In the genomic region with DNA sequence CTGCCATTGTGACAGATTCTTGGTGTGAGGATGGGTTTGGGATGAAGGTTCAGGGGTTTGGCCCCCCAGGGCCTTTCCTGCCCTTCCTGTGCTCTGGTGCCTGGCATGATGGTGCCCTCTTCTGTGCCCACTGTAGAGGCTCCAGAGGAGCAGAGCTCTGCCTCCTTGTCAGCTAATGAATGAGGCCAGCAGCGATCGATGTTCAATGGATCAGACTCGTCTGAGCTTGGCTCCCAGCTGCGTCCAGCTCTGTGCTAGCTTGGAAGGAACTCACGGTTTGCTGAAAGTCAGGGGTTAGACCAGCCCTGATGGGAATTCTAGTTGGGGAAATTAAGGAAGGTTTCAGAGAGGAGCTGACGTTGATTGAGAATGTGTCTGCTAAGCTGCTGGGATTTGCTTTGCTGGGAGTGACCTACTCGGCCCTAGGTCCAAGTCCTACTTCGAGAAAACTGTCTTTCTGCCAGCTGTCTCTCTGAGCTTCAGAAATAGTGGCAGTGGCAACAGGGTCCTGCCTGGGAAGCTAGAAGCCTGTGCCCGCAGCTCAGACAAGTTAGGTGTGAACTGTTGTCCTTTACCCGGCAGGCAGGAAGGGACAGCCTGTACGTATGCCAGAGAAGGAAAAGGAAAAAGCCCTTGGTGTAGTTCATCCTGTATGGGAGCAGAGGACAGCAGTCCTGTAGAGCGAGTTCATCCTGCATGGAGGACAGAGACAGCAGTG, we compare ENCODE assay signal across 8 mouse cellular contexts.
DNase-seq lines count a peak whose midpoint lies in the region; ATAC-seq and TF ChIP-seq lines count a peak whose summit lies in the region.

No protein-coding gene starts in this region.

- peaks cover 79% of the 10 kb centered on the region for H3K4me1 ChIP-seq in heart, postnatal 0 days (ENCODE audit: control insufficient read depth, insufficient read depth)
- H3K4me1 ChIP-seq in liver, embryonic 11.5 days (replicated peaks; ENCODE audit: control insufficient read depth, insufficient read depth, low read length): peaks cover 55% of the 10 kb centered on the region

- 44% methylated on average over 12 of the region's 12 CpGs for WGBS in heart, postnatal 0 days
- WGBS in liver, embryonic 11.5 days: 60% methylated on average over 12 of the region's 12 CpGs

- DNase-seq in retina, embryonic 14.5 days (ENCODE audit: low spot score): peak; percentile 57
- no peak for DNase-seq in retina, postnatal 1 day
- no peak for DNase-seq in heart, postnatal 0 days (ENCODE audit: low spot score)
- no peak for DNase-seq in liver, embryonic 11.5 days (ENCODE audit: low spot score)
- DNase-seq in spleen, postnatal 4 days (ENCODE audit: low spot score in 2 of 2): no peak
- no peak for DNase-seq in spleen, postnatal 14 days (ENCODE audit: low spot score in 2 of 2)
- DNase-seq in frontal cortex, postnatal 10 days (ENCODE audit: low spot score in 2 of 2): no peak
- no peak for DNase-seq in adrenal gland, postnatal 36 days

- H3K9me3 ChIP-seq in heart, postnatal 0 days (replicated peaks; ENCODE audit: control insufficient read depth, low read length): no peaks in the 10 kb centered on the region
- no peaks in the 10 kb centered on the region for H3K9me3 ChIP-seq in liver, embryonic 11.5 days (ENCODE audit: control insufficient read depth, low read length)

- peak overlapping the region; percentile 31; the same call in 1 of the 2 replicates for H3K9ac ChIP-seq in heart, postnatal 0 days (replicated peaks; ENCODE audit: low read depth, low read length)
- H3K9ac ChIP-seq in liver, embryonic 11.5 days (ENCODE audit: low read depth, low read length): 0 out of 2 replicates have a peak overlapping the region, but pooled peaks have one; percentile 20

- no peak for TF ChIP-seq CTCF in heart, postnatal 0 days (IDR thresholded peaks at IDR 0.05; ENCODE audit: low read depth)

- peak overlapping the region; percentile 81 for H3K4me3 ChIP-seq in heart, postnatal 0 days (ENCODE audit: low read depth, low read length)
- H3K4me3 ChIP-seq in liver, embryonic 11.5 days (ENCODE audit: low read depth, low read length): peak overlapping the region; percentile 67; the same call in 1 of the 2 replicates

- no peaks in the 10 kb centered on the region for H3K36me3 ChIP-seq in heart, postnatal 0 days (replicated peaks; ENCODE audit: control insufficient read depth, insufficient read depth, low read length)
- H3K36me3 ChIP-seq in liver, embryonic 11.5 days (ENCODE audit: control insufficient read depth, insufficient read depth, low read length): no peaks in the 10 kb centered on the region; the same call in 1 of the 2 replicates

- H3K27ac ChIP-seq in heart, postnatal 0 days (ENCODE audit: low read depth): peak overlapping the region; percentile 68
- no peak overlapping the region for H3K27ac ChIP-seq in liver, embryonic 11.5 days (ENCODE audit: low read depth, low read length)

- ATAC-seq in heart, postnatal 0 days (ENCODE audit: insufficient read depth, low read depth): no peak
- no peak for ATAC-seq in liver, embryonic 11.5 days (replicated peaks; ENCODE audit: low FRiP score)

- TF ChIP-seq EP300 in heart, postnatal 0 days (IDR thresholded peaks at IDR 0.05; ENCODE audit: low read depth): no peak

- H3K27me3 ChIP-seq in heart, postnatal 0 days (ENCODE audit: control insufficient read depth, insufficient read depth, low read length): no peaks in the 10 kb centered on the region
- H3K27me3 ChIP-seq in liver, embryonic 11.5 days (replicated peaks; ENCODE audit: control insufficient read depth, insufficient read depth, low read length): no peaks in the 10 kb centered on the region; the same call in 1 of the 2 replicates

- peak overlapping the region; percentile 96 for H3K4me2 ChIP-seq in heart, postnatal 0 days (ENCODE audit: low read depth, low read length)
- H3K4me2 ChIP-seq in liver, embryonic 11.5 days: peak overlapping the region; percentile 83
